Mouse (Mus musculus) hindbrain, embryonic 11.5 days (tissue): ENCODE results near the gene Id2. TPM values are rescaled to one million over a fixed set of nuclear protein-coding genes. Genes with fewer than 3 reads are reported as not detected.

ENCODE experiments used
- ATAC-seq: fragments of 200-750 bp; cut with Nextera tagmentation; 2 replicates; pipeline ENCODE4 v1.8.0; 2017; ENCODE audit warnings: mild to moderate bottlenecking, moderate TSS enrichment, moderate library complexity; ENCODE audit not compliant: low FRiP score
- DNase-seq: peaks from one replicate; pipeline ENCODE4 v3.0.0-alpha.2; 2015; ENCODE audit warnings: low spot score
- H3K27ac ChIP-seq: fragments of 300-500 bp; sonication (generic); 2 replicates; pipeline ENCODE4 v1.5.1; 2014; ENCODE audit warnings: mild to moderate bottlenecking, low read depth, low read length
- H3K27me3 ChIP-seq: fragments of 300-500 bp; sonication (generic); 2 replicates; pipeline ENCODE4 v1.6.1; 2014; ENCODE audit warnings: mild to moderate bottlenecking, low read length, moderate library complexity, mixed read lengths; ENCODE audit not compliant: control insufficient read depth, insufficient read depth
- H3K36me3 ChIP-seq: fragments of 300-500 bp; sonication (generic); 2 replicates; pipeline ENCODE4 v1.6.1; 2014; ENCODE audit warnings: mild to moderate bottlenecking, low read length, moderate library complexity, mixed read lengths; ENCODE audit not compliant: control insufficient read depth, insufficient read depth
- H3K4me1 ChIP-seq: fragments of 300-500 bp; sonication (generic); replicated peaks from 2 replicates; pipeline ENCODE4 v1.6.1; 2014; ENCODE audit warnings: low read length, mixed read lengths; ENCODE audit not compliant: control insufficient read depth, insufficient read depth
- H3K4me2 ChIP-seq: fragments of 300-500 bp; sonication (generic); replicated peaks from 2 replicates; pipeline ENCODE4 v1.6.1; 2014; ENCODE audit warnings: mild to moderate bottlenecking, low read depth, low read length
- H3K4me3 ChIP-seq: fragments of 300-500 bp; sonication (generic); 2 replicates; pipeline ENCODE4 v1.5.1; 2014; ENCODE audit warnings: low read depth, low read length
- H3K9ac ChIP-seq: fragments of 300-500 bp; sonication (generic); 2 replicates; pipeline ENCODE4 v1.6.1; 2014; ENCODE audit warnings: low read depth, low read length
- H3K9me3 ChIP-seq: fragments of 300-500 bp; sonication (generic); 2 replicates; pipeline ENCODE4 v1.6.1; 2016; ENCODE audit warnings: low read length; ENCODE audit not compliant: control insufficient read depth
- WGBS: fragments of 180-500 bp; shearing (Covaris S2); extraction: QIAGEN DNeasy Blood & Tissue Kit; methylation state at CpG from one replicate; pipeline ENCODE4 v1.1.7; 2014; 5-methylcytosine and 5-hydroxymethylcytosine counted together
- polyA plus RNA-seq: library from polyadenylated mRNA; unstranded; fragments of >200 nt; fragmentation: Nextera tagmentation; extraction: Ambion mirVana; gene quantifications from 2 replicates; pipeline ENCODE4 v1.2.1, GENCODE M21; 2014

The Id2 gene
- polyA plus RNA-seq, 1 experiment from 2014 or later, result 394 TPM

- no peak for DNase-seq
Measured at GRCm38 (mm10) chr12:25127629-25128028, 30.7 kb upstream of the Id2 start.

GRCm38 (mm10) chr12:25126228-25126627, 29.3 kb upstream of the Id2 start:
- WGBS, result 45% methylated on average over 5 of the region's 5 CpGs
- no peaks in the 10 kb centered on the region for H3K9me3 ChIP-seq
- peak overlapping the region; percentile 76 for H3K27ac ChIP-seq
- H3K4me3 ChIP-seq, result no peak overlapping the region
- ATAC-seq, result no peak
- H3K36me3 ChIP-seq, result no peaks in the 10 kb centered on the region
- H3K27me3 ChIP-seq, result no peaks in the 10 kb centered on the region
- peaks cover 9% of the 10 kb centered on the region for H3K4me1 ChIP-seq
- DNase-seq, result peak; percentile 25
- no peak overlapping the region for H3K4me2 ChIP-seq
- no peak overlapping the region for H3K9ac ChIP-seq

More at GRCm38 (mm10) chr12:25127629-25128028, 30.7 kb upstream of the Id2 start:
- H3K4me1 ChIP-seq, result peaks cover 9% of the 10 kb centered on the region
- H3K27me3 ChIP-seq, result no peaks in the 10 kb centered on the region
- H3K4me2 ChIP-seq, result no peak overlapping the region
- no peaks in the 10 kb centered on the region for H3K36me3 ChIP-seq
- H3K9me3 ChIP-seq, result no peaks in the 10 kb centered on the region
- no peak overlapping the region for H3K27ac ChIP-seq
- no peak overlapping the region for H3K4me3 ChIP-seq
- 78% methylated on average over 4 of the region's 4 CpGs for WGBS
- no peak for ATAC-seq
- H3K9ac ChIP-seq, result no peak overlapping the region

GRCm38 (mm10) chr12:25125239-25125776, 28.4 kb upstream of the Id2 start:
- Histone ChIP-seq H3K4me2 (peak overlapping the region; percentile 22; the same call in 1 of the 2 replicates), H3K36me3 (no peaks in the 10 kb centered on the region), H3K4me1 (peaks cover 9% of the 10 kb centered on the region), H3K9ac (peak overlapping the region; percentile 45), H3K9me3 (no peaks in the 10 kb centered on the region), H3K27ac (peak overlapping the region; percentile 76), H3K4me3 (no peak overlapping the region), H3K27me3 (no peaks in the 10 kb centered on the region)
- WGBS, result 13% methylated on average over 16 of the region's 16 CpGs
- DNase-seq (peak; percentile 53), ATAC-seq (0 out of 2 replicates have a peak, but pooled peaks have one; percentile 8)

- Histone ChIP-seq H3K27ac (peak overlapping the region; percentile 76), H3K4me2 (no peak overlapping the region; the same call in 1 of the 2 replicates), H3K9me3 (no peaks in the 10 kb centered on the region), H3K9ac (no peak overlapping the region), H3K4me3 (no peak overlapping the region), H3K27me3 (no peaks in the 10 kb centered on the region), H3K36me3 (no peaks in the 10 kb centered on the region), H3K4me1 (peaks cover 9% of the 10 kb centered on the region)
- DNase-seq (peak; percentile 81), ATAC-seq (peak; percentile 94)
- 2% methylated on average over 19 of the region's 19 CpGs for WGBS
Measured at GRCm38 (mm10) chr12:25124431-25125238, 27.7 kb upstream of the Id2 start.

GRCm38 (mm10) chr12:25120753-25121152, 23.8 kb upstream of the Id2 start:
- no peak for DNase-seq
- Histone ChIP-seq H3K36me3 (no peaks in the 10 kb centered on the region), H3K9ac (no peak overlapping the region), H3K4me3 (no peak overlapping the region), H3K9me3 (no peaks in the 10 kb centered on the region), H3K27ac (no peak overlapping the region), H3K4me2 (no peak overlapping the region), H3K4me1 (peaks cover 9% of the 10 kb centered on the region), H3K27me3 (no peaks in the 10 kb centered on the region)
- ATAC-seq, result no peak
- WGBS, result 84% methylated on average over 4 of the region's 4 CpGs

- Histone ChIP-seq H3K4me1 (peaks cover 5% of the 10 kb centered on the region), H3K27ac (no peak overlapping the region), H3K9ac (no peak overlapping the region), H3K27me3 (no peaks in the 10 kb centered on the region), H3K36me3 (no peaks in the 10 kb centered on the region), H3K4me3 (no peak overlapping the region), H3K4me2 (no peak overlapping the region), H3K9me3 (no peaks in the 10 kb centered on the region)
- no peak for DNase-seq
- 54% methylated on average over 15 of the region's 15 CpGs for WGBS
- peak; percentile 8; the same call in 1 of the 2 replicates for ATAC-seq
Measured at GRCm38 (mm10) chr12:25119278-25119677, 22.3 kb upstream of the Id2 start.

GRCm38 (mm10) chr12:25117856-25118511, 21.0 kb upstream of the Id2 start:
- ATAC-seq (no peak), DNase-seq (no peak)
- no peaks in the 10 kb centered on the region for H3K36me3 ChIP-seq
- no peaks in the 10 kb centered on the region for H3K4me1 ChIP-seq
- H3K4me2 ChIP-seq, result no peak overlapping the region
- no peaks in the 10 kb centered on the region for H3K9me3 ChIP-seq
- no peak overlapping the region for H3K9ac ChIP-seq
- no peak overlapping the region for H3K4me3 ChIP-seq
- WGBS, result 92% methylated on average over 4 of the region's 4 CpGs
- no peaks in the 10 kb centered on the region for H3K27me3 ChIP-seq
- no peak overlapping the region for H3K27ac ChIP-seq

GRCm38 (mm10) chr12:25116126-25116525, 19.2 kb upstream of the Id2 start:
- Histone ChIP-seq H3K4me1 (no peaks in the 10 kb centered on the region), H3K27me3 (no peaks in the 10 kb centered on the region), H3K27ac (no peak overlapping the region), H3K4me3 (no peak overlapping the region), H3K4me2 (no peak overlapping the region), H3K9me3 (no peaks in the 10 kb centered on the region), H3K9ac (no peak overlapping the region), H3K36me3 (no peaks in the 10 kb centered on the region)
- DNase-seq, result no peak
- 85% methylated on average over 2 of the region's 2 CpGs for WGBS
- no peak for ATAC-seq
